Mouse (Mus musculus): Measurements from ENCODE around the gene Haspin. TPM values are rescaled to one million over a fixed set of nuclear protein-coding genes. Genes with fewer than 3 reads are reported as not detected.

Haspin gene
- polyA plus RNA-seq, 1 experiment from 2014 or later: 12.1 TPM

DNA sequence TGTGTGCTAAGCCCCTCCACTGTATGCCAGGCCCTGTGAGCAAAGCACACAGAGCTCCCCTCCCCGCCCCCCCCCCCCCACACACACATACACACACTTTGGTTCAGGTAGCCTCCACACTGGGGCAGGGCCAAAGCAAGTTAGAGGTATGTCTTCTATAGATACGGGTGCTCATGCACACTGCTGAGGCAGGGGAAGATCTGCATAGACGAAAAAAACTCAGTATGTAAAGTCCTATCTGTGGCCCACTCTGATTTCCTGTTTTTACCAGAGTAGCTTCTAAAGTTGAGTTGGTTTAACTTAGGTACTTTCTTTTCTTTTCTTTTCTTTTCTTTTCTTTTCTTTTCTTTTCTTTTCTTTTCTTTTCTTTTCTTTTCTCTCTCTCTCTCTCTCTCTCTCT lies 32.8 kb downstream of the Haspin start:
- WGBS: 59% methylated on average over 3 of the region's 3 CpGs
- H3K36me3 ChIP-seq (ENCODE audit: control insufficient read depth, insufficient read depth, low read length): no peaks in the 10 kb centered on the region
- no peak for ATAC-seq (ENCODE audit: low read depth)

GRCm38 (mm10) chr11:73101308-73101707 lies 36.8 kb downstream of the Haspin start:
- H3K9ac ChIP-seq (ENCODE audit: low read depth, low read length): no peak overlapping the region
- H3K36me3 ChIP-seq (ENCODE audit: control insufficient read depth, insufficient read depth, low read length): no peaks in the 10 kb centered on the region
- H3K27me3 ChIP-seq (replicated peaks; ENCODE audit: control insufficient read depth, insufficient read depth, low read length): no peaks in the 10 kb centered on the region
- no peak overlapping the region for H3K4me3 ChIP-seq (ENCODE audit: low read depth, low read length)
- H3K4me1 ChIP-seq (ENCODE audit: control insufficient read depth, insufficient read depth, low read length): no peaks in the 10 kb centered on the region
- ATAC-seq (ENCODE audit: low read depth) (no peak), DNase-seq (ENCODE audit: low spot score) (no peak)
- no peaks in the 10 kb centered on the region for H3K9me3 ChIP-seq (ENCODE audit: control insufficient read depth, low read length)
- H3K4me2 ChIP-seq (ENCODE audit: low read depth, low read length): no peak overlapping the region
- 76% methylated on average over 4 of the region's 4 CpGs for WGBS
- H3K27ac ChIP-seq (replicated peaks; ENCODE audit: low read depth, low read length): no peak overlapping the region

More for the DNA sequence above, 32.8 kb downstream of the Haspin start:
- Histone ChIP-seq H3K9ac (ENCODE audit: low read depth, low read length) (no peak overlapping the region), H3K4me3 (ENCODE audit: low read depth, low read length) (no peak overlapping the region), H3K4me1 (ENCODE audit: control insufficient read depth, insufficient read depth, low read length) (no peaks in the 10 kb centered on the region), H3K27me3 (replicated peaks; ENCODE audit: control insufficient read depth, insufficient read depth, low read length) (no peaks in the 10 kb centered on the region), H3K9me3 (ENCODE audit: control insufficient read depth, low read length) (no peaks in the 10 kb centered on the region), H3K27ac (replicated peaks; ENCODE audit: low read depth, low read length) (no peak overlapping the region), H3K4me2 (ENCODE audit: low read depth, low read length) (no peak overlapping the region)
- no peak for DNase-seq (ENCODE audit: low spot score)

DNA sequence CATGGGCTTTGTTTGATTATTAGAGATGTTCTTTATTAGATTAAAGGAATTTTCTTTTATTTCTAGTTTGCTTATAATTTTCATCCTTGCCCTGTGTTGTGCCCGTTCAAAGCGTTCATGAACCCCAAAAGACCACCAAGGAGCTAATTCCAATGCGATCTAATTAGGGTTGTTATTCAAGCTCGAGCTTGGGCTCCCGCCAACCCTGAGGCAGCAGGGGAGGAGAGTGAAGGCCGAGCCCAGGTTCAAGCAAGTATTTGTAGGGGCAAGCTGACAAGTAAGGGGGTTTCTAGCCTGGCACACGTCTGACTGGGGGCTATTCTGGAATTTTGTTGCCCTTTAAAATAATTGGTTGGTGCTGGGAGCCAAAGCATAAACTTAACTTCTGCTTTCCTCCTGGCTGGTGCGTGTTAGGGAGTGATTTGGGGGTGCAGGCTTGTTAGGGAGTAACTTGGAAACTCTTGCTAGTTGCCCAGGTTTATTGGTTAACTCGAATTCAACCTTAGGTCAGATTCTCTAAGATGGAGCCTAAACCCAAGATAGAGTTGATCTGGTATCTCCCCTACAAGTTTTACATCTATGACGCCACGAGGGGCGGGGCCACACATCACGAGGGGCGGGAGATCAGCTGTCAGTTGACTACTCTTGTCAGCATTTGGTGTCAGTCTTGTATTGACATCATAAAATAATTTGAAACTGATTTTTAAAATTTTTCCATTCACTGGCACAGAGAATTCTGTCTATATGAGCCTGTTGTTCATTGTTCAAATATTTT lies 37.9 kb downstream of the Haspin start:
- no peaks in the 10 kb centered on the region for H3K9me3 ChIP-seq (ENCODE audit: control insufficient read depth, low read length)
- DNase-seq (ENCODE audit: low spot score) (no peak), ATAC-seq (ENCODE audit: low read depth) (no peak)
- no peaks in the 10 kb centered on the region for H3K36me3 ChIP-seq (ENCODE audit: control insufficient read depth, insufficient read depth, low read length)
- H3K27ac ChIP-seq (replicated peaks; ENCODE audit: low read depth, low read length): no peak overlapping the region
- 64% methylated on average over 14 of the region's 14 CpGs for WGBS
- no peak overlapping the region for H3K4me2 ChIP-seq (ENCODE audit: low read depth, low read length)
- H3K4me3 ChIP-seq (ENCODE audit: low read depth, low read length): no peak overlapping the region
- no peaks in the 10 kb centered on the region for H3K4me1 ChIP-seq (ENCODE audit: control insufficient read depth, insufficient read depth, low read length)
- H3K9ac ChIP-seq (ENCODE audit: low read depth, low read length): no peak overlapping the region
- H3K27me3 ChIP-seq (replicated peaks; ENCODE audit: control insufficient read depth, insufficient read depth, low read length): no peaks in the 10 kb centered on the region

- H3K4me1 ChIP-seq (ENCODE audit: control insufficient read depth, insufficient read depth, low read length): no peaks in the 10 kb centered on the region
- H3K4me2 ChIP-seq (ENCODE audit: low read depth, low read length): no peak overlapping the region
- no peak overlapping the region for H3K27ac ChIP-seq (replicated peaks; ENCODE audit: low read depth, low read length)
- DNase-seq (ENCODE audit: low spot score): no peak
- H3K36me3 ChIP-seq (ENCODE audit: control insufficient read depth, insufficient read depth, low read length): no peaks in the 10 kb centered on the region
- no peaks in the 10 kb centered on the region for H3K27me3 ChIP-seq (replicated peaks; ENCODE audit: control insufficient read depth, insufficient read depth, low read length)
- WGBS: 58% methylated on average over 5 of the region's 5 CpGs
- ATAC-seq (ENCODE audit: low read depth): no peak
- H3K4me3 ChIP-seq (ENCODE audit: low read depth, low read length): no peak overlapping the region
- H3K9me3 ChIP-seq (ENCODE audit: control insufficient read depth, low read length): no peaks in the 10 kb centered on the region
- H3K9ac ChIP-seq (ENCODE audit: low read depth, low read length): no peak overlapping the region
These were observed 39.2 kb downstream of the Haspin start for GRCm38 (mm10) chr11:73098860-73099259.

DNA sequence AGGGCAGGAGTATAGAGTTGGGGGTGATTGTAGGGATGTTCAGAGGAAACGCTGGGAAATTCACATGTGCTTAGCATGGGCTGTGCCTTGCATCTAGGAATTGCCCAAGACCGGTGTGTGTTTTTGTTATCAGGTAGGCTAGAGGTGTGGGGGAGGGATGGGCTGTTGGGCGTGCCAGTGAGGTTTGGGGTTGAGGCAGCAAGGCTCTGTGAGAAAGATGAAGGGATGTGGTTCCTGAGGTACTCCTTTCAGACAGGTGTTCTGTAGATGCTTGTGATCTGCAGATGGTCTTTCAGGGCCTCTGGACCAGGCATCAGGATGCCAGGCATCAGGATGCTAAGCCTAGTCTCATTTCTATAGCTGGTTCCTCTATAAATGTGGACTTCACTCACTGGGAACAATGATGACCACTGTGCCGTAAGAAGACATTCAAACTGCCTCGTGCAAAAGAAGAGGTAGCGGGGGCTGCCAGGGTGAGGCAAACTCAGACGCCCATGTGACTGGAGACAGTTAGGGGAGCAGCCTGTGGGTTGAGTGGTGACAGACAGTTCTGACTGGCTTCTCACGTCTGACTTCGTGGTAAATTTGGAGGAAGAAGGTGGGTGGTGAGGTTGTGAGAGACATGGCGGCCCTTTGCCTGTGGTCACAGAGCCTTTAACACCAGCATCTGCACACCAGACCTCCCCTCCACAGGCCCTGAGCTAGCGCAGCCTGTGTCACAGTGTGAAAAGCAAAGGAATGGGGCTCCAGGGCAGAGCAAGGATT lies 43.7 kb downstream of the Haspin start:
- H3K4me1 ChIP-seq (ENCODE audit: control insufficient read depth, insufficient read depth, low read length): no peaks in the 10 kb centered on the region
- H3K27ac ChIP-seq (replicated peaks; ENCODE audit: low read depth, low read length): no peak overlapping the region
- H3K9me3 ChIP-seq (ENCODE audit: control insufficient read depth, low read length): no peaks in the 10 kb centered on the region
- H3K36me3 ChIP-seq (ENCODE audit: control insufficient read depth, insufficient read depth, low read length): no peaks in the 10 kb centered on the region
- no peak overlapping the region for H3K9ac ChIP-seq (ENCODE audit: low read depth, low read length)
- WGBS: 75% methylated on average over 11 of the region's 11 CpGs
- H3K4me3 ChIP-seq (ENCODE audit: low read depth, low read length): no peak overlapping the region
- H3K4me2 ChIP-seq (ENCODE audit: low read depth, low read length): no peak overlapping the region
- H3K27me3 ChIP-seq (replicated peaks; ENCODE audit: control insufficient read depth, insufficient read depth, low read length): no peaks in the 10 kb centered on the region
- no peak for ATAC-seq (ENCODE audit: low read depth)
- no peak for DNase-seq (ENCODE audit: low spot score)

- no peak overlapping the region for H3K4me2 ChIP-seq (ENCODE audit: low read depth, low read length)
- ATAC-seq (ENCODE audit: low read depth) (no peak), DNase-seq (ENCODE audit: low spot score) (no peak)
- H3K27ac ChIP-seq (replicated peaks; ENCODE audit: low read depth, low read length): no peak overlapping the region
- H3K4me1 ChIP-seq (ENCODE audit: control insufficient read depth, insufficient read depth, low read length): no peaks in the 10 kb centered on the region
- no peak overlapping the region for H3K9ac ChIP-seq (ENCODE audit: low read depth, low read length)
- WGBS: 70% methylated on average over 7 of the region's 7 CpGs
- no peaks in the 10 kb centered on the region for H3K36me3 ChIP-seq (ENCODE audit: control insufficient read depth, insufficient read depth, low read length)
- no peaks in the 10 kb centered on the region for H3K27me3 ChIP-seq (replicated peaks; ENCODE audit: control insufficient read depth, insufficient read depth, low read length)
- no peaks in the 10 kb centered on the region for H3K9me3 ChIP-seq (ENCODE audit: control insufficient read depth, low read length)
- H3K4me3 ChIP-seq (ENCODE audit: low read depth, low read length): no peak overlapping the region
These were observed 45.2 kb downstream of the Haspin start for GRCm38 (mm10) chr11:73092877-73093276.

- Histone ChIP-seq H3K4me1 (ENCODE audit: control insufficient read depth, insufficient read depth, low read length) (no peaks in the 10 kb centered on the region), H3K27me3 (replicated peaks; ENCODE audit: control insufficient read depth, insufficient read depth, low read length) (no peaks in the 10 kb centered on the region), H3K9ac (ENCODE audit: low read depth, low read length) (no peak overlapping the region), H3K27ac (replicated peaks; ENCODE audit: low read depth, low read length) (no peak overlapping the region), H3K9me3 (ENCODE audit: control insufficient read depth, low read length) (no peaks in the 10 kb centered on the region), H3K36me3 (ENCODE audit: control insufficient read depth, insufficient read depth, low read length) (no peaks in the 10 kb centered on the region), H3K4me3 (ENCODE audit: low read depth, low read length) (no peak overlapping the region), H3K4me2 (ENCODE audit: low read depth, low read length) (no peak overlapping the region)
- no peak for DNase-seq (ENCODE audit: low spot score)
- whole genome bisulfite sequencing: 90% methylated on average over 4 of the region's 4 CpGs
- ATAC-seq (ENCODE audit: low read depth): no peak
These were observed 46.0 kb downstream of the Haspin start for GRCm38 (mm10) chr11:73092057-73092456.

DNA sequence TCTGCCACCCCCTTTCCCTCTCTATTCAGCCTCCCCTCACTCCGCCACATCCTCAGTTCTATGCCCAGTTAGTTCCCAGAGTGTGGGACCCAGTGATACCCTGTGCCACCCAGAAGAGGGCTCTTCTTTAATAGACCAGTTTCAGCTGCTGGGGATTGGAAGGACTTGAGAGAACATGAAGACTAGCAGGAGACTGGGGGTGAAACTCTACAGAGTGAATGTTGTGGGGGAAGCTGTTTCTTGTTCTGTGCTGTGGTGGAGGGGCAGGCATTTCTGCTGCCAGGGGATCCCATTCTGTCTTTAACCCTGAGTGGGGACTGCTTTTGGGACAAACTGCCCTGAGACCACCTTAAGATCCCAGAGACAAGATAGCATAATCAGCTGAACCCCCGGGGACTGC lies 47.3 kb downstream of the Haspin start:
- ATAC-seq (ENCODE audit: low read depth): no peak

More for the DNA sequence above, 47.3 kb downstream of the Haspin start:
- Histone ChIP-seq H3K4me3 (ENCODE audit: low read depth, low read length) (no peak overlapping the region), H3K4me2 (ENCODE audit: low read depth, low read length) (no peak overlapping the region), H3K36me3 (ENCODE audit: control insufficient read depth, insufficient read depth, low read length) (no peaks in the 10 kb centered on the region), H3K27me3 (replicated peaks; ENCODE audit: control insufficient read depth, insufficient read depth, low read length) (no peaks in the 10 kb centered on the region), H3K9ac (ENCODE audit: low read depth, low read length) (no peak overlapping the region), H3K27ac (replicated peaks; ENCODE audit: low read depth, low read length) (no peak overlapping the region), H3K9me3 (ENCODE audit: control insufficient read depth, low read length) (no peaks in the 10 kb centered on the region), H3K4me1 (ENCODE audit: control insufficient read depth, insufficient read depth, low read length) (no peaks in the 10 kb centered on the region)
- DNase-seq (ENCODE audit: low spot score): no peak
- WGBS: 90% methylated on average over 2 of the region's 2 CpGs

Measured in embryonic facial prominence, embryonic 14.5 days (tissue).